Mouse (Mus musculus): ENCODE results near the gene Trub2.

The Trub2 gene

DNA sequence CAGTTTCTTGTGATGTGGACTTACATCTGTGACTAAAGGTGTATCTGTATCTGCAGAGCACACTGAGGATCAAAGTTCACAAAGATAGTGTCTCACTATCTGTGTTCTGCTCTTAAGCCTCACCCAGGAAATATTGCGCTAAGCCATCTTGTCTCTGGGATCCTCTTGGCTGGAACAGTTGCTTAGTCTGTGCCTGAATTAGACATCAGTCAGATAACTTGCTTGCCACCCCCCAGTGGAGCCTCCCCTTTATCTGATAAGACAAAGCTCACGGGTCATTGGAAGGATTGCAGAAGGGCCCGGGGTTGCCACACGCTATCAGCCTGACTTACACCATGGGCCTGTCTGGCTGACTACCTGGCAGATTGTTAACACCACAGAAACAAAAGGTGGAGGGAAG, 15.0 kb downstream of the Trub2 start:
- no peak for DNase-seq (ENCODE audit: low spot score)

DNA sequence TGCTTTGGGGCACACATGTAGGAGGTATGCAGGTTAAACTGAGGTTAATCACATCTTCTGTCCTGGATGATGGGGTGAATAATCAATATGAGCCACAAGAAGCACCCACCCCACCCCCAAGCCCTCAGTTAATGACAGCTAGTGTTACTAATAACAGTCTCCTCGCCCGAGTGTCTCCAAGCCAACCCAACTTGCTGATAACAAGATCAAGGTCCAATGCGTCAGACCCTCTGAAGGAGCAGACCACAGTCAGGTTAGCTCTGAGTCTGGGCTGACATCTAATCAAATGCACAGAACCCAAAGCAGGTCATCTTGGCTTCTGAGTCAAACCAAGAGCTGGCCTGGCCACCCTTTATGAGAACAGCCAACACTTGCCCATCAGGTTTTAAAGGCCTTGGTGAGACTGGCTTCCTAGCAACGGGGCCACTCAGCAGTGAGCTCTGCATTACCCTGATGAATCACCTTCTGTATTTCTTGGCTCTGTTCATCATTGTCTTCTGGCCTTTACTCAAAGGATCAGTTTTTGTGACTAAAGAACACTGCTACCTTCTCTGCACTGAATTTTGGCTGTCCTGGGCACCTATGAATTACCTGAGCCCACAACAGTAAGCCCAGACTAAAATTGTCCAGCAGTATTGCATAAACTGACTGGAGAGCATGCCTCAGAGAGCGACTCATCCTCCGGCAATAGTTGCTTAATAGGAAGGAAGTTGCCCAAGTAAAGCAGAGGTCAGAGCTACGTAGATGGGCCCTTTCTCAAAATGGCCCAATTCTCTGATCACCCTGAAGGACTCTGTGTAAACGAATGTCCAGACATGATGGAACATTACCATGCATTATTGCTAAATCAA, 16.5 kb downstream of the Trub2 start:
- DNase-seq (ENCODE audit: low spot score) = no peak

DNA sequence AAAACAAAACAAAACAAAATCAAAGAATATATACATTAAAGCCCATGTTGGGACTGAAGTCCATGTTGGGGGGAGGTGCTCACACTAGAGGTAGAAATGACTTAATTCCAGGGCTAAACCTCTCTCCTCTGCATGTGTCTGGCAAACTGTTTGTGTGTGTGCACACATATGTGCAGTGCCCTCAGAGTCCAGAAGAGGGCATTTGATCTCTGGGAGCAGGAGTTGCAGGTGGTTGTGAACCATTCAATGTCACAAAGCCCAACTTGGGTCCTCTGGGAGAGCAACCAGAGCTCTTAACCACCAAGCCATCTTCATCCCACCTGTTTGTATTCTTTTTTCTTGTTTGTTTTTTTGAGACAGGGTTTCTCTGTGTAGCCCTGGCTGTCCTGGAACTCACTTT, 18.1 kb downstream of the Trub2 start:
- DNase-seq (ENCODE audit: low spot score) = no peak

DNA sequence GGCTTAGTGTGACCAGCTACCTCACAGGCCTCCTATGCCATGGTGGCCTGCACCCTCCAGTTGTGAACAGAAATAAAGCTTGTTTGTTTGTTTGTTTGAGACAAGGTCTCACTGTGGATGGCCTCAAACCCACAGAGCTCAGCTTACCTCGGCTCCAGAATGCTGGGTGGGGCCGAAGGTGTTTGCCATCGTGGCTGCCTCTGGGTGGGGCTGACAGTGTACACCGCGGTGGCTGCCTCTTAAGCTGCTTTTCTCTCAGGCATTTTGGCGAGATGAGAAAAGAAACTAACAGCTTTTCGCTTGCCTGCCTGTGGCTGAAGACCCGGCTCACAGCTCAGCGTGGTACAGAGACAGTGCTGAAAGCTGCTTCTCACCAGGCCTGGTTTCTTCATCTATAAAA, 19.4 kb downstream of the Trub2 start:
- DNase-seq (ENCODE audit: low spot score) = no peak

DNA sequence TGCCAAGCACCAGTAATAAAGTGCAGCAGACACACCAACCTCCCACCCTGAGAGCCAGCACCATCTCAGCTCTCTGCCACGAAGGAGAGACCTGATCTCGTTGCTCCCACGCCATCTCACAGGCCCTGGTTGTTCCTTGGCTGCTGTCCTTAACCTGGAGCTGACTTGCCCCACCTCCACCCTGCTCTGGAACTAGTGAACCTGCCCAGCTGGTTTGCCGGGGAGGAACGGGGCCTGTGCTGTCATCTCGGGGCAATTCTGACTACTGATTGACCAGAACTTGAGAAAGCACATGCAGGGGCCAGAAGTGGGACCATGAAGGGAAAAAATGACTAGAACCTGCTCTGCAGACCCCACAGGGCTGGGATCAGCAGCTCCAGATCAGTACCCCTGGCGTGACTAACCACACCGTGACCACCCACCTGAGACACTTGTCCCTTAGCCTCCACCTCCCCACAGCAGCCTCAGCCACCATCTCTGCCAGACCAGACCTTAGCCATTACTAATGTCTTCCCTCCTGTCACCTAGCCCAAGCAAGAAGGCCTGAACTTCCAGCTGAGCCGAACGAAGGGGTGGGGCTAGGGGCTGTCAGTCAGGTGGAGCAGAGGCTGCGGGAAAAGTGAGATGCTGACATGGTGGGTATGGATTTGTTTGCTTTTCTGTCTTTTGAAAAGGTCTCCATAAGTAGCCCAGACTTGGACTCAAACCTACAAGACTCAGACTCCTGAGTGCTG, 20.2 kb downstream of the Trub2 start:
- DNase-seq (ENCODE audit: low spot score) = no peak

DNA sequence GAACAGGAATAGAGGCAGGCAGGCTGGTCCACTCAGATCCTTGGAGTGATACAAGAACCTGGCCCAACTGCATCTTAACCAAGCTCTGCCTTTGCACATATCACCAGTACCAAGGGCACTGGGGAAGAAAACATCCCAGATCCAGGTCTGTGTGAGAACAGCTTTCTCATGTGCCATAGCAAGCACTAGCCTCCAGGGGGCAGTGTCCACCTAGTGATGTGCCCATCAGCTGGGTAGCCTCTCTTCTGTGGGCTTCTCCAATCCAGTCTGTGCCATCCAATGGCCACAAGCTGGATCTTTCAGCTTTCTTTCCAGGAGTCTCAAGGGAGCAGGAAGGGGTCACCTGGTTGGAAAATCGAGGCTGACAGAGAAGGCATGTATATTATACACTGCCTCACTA, 23.5 kb downstream of the Trub2 start:
- DNase-seq (ENCODE audit: low spot score) = peak; percentile 63

DNA sequence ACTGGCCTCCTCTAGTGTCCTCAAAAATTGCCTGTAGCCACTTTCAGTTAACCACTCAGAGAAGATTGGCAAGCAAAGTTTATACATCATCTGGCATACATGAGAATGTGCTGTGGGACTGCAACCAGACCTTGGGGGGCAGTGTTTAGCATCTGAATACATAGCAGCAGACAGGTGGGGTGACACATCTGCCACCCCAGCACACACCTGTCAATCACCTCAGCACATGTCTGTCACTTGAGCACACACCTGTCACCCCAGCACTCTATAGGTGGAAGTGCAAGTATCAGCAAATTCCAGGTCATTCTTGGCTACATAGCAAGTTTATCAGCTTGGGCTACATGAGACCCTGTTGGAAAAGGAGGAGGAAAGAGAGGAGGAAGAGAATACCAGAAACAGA, 32.6 kb downstream of the Trub2 start:
- DNase-seq (ENCODE audit: low spot score) = no peak

DNA sequence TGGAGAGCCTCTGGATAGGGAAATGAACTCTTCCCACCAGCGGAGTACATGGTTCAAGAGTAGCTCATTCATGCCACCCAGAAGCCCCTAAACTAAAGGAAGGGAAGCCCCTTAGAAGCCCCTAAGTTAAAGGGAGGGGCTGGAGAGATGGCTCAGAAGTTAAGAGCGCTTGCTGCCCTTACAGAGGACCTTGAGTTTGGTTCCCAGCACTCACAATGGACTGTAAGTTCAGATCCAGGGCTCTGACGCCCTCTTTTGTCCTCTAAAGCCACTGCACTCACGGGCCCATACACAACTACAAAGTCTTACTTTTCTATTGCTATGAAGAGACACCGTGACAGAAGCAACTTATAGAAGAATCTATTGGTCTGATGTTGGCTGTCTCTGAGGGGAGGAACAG, 35.9 kb downstream of the Trub2 start:
- DNase-seq (ENCODE audit: low spot score) = no peak

DNA sequence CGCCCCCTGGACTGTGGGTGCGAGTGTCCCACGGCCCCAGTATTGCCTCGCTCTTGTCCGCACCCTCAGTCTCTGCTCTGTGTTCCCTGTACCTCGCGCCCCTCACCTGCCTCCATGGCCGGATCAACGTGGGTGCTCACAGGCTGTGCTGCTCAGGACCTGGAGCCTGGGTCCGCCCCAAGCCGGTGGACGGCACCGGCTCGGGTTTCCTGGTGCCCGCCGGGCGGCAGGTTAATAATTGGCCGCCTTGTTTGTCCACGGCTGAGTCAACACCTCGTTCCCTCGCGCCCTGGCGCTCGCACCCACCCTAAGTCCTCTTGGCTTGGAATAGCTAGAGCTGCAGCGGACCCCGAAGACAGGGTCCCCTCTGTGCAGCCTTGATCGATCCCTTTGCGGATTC, 36.8 kb downstream of the Trub2 start, which contains the start of gene Gm13420:
Gm13420 (minus strand) TSS at position 189 of the 400 bp plus-strand sequence.
- DNase-seq (ENCODE audit: low spot score) = no peak

DNA sequence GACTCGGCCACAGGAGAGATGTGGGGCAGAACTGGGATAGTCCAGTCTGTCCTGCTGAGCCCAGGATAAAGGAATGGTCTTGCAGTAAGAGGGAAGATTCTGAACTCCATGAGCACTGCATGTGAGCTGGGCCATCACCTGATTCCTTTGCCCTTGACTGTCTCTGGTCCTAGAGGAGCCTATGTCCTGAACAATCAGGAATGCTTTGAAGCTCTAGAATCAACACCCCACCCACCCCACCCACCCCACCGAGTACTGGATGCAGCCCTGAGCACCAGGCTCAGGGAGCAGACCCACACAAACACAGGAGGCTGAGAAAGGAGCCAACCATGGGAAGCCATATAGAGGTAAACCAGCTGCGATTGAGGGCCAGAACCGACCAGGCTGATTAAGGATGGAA, 39.8 kb downstream of the Trub2 start:
- DNase-seq (ENCODE audit: low spot score) = no peak

DNA sequence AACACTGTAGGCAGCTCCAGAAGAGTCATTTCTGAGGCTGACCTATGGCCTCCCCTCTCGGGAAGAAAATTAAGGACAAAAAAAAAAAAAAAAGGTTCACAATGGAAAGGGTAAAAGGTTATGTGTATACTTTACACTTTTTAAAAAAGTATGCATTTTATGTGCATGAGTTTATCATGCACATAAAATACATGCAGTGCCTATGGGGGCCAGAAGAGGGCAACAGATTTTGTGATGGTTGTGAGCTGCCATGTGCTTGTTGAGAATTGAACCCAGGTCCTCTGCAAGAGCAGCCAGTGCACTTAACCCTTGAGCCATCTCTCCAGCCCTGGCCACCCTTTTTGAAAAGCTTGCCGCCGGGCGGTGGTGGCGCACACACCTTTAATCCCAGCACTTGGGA, 40.5 kb downstream of the Trub2 start:
- DNase-seq (ENCODE audit: low spot score) = no peak

DNA sequence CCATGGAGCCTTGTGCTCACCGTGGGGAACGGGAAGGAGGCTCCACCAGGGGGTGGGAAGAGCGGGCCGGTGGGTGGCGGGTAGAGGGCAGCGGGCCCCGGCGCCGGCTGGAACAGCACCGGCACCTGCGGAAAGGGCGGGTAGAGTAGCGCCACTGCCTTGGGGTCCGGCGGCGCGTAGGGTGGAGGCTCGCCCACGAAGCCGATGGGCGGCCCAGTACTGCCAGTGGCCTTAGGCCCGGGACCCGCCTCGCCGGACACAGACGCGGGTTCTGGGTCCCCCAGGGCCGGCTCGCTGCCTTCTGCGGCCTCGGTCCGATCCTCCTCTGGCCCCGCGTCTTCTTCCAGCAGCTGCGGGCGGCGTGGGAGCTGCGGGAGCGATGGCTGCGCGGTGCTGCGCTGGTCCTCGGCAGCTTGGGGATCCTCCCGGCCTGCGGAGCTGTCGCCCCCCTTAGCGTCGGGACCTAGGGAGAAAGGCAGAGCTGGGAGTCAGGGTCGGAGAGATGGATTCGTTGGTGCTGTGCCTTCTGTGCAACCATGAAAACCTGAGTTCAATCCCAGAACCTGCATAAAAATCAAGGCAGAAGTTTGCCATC, 41.0 kb downstream of the Trub2 start:
- DNase-seq (ENCODE audit: low spot score) = no peak

DNA sequence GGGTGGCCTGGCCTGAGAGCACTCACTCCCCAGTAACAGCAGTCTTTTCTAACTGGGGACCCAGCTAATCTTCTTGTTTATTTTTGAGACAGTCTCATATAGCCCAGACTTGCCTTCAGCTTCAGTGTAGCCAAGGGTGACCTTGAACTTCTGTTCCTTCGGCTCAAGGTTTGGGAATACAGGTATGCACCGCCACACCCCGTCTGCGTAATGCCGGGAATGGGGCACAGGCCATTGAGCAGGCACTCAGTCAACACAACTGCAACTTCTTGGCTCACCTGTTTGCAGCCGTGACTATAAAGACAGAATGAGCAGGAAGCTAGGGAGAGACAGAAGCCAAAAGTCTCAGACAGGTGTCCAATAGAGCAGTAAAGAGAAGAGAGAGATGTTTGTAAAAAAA, 44.0 kb downstream of the Trub2 start:
- no peak for DNase-seq (ENCODE audit: low spot score)

DNA sequence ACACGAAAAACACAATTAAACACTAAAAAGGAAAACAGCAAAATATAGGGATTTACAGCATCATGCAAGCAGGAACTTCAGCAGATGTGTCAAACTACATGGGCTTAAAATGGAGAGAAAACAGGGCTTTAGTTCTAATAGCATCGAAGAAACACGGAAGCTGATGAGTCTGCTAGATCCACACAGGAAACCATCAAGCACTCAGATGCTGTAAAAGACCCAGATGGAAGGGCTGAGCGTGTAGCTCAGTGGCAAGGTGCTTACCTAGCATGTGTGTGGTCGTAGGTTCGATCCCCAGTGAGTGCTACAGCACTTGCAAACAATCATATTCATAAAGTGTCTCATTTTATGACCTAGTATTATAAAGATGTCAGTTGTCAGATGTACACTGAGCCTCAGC, 47.1 kb downstream of the Trub2 start:
- DNase-seq (ENCODE audit: low spot score) = no peak

DNA sequence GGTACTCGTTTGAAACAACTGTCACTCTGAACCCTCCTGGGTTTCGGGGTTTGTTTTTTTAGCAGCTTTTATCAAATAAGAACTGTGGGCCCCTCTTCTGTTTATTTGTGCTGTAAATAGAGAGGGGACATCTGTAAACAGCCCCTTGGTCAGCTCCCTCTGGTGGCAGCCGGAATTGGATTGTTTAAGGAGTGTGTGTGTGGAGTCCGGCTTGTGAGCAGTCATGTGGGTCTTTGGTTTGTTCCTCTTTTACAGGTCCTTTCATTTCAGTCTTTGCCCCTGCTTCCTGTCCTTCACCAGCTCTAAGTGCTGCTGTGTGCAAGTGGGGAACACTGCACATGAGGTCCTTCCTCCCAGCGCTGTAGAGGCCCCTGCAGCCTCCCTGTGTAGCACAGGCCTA, 48.9 kb downstream of the Trub2 start:
- DNase-seq (ENCODE audit: low spot score) = no peak

DNA sequence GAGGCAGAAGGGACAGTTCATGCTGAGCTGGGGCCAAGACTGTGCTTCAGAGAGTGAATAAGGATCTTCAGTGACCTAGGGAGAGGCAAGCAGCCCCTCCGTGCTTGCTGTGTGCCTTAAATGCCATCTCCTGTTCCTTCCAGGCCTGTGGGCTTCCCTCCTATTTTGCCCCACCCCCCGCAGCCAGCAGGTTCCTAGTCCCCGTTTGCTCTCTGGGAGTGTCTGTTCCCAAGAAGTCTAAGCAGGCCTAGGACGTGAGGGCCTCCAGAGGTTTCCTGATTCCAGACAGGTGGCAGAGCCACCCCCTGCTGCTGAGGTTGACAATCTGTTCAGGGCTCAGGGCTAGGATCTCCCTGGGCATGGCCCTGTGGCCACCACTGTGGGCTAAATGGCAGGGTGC, 49.5 kb downstream of the Trub2 start:
- DNase-seq (ENCODE audit: low spot score) = no peak

DNA sequence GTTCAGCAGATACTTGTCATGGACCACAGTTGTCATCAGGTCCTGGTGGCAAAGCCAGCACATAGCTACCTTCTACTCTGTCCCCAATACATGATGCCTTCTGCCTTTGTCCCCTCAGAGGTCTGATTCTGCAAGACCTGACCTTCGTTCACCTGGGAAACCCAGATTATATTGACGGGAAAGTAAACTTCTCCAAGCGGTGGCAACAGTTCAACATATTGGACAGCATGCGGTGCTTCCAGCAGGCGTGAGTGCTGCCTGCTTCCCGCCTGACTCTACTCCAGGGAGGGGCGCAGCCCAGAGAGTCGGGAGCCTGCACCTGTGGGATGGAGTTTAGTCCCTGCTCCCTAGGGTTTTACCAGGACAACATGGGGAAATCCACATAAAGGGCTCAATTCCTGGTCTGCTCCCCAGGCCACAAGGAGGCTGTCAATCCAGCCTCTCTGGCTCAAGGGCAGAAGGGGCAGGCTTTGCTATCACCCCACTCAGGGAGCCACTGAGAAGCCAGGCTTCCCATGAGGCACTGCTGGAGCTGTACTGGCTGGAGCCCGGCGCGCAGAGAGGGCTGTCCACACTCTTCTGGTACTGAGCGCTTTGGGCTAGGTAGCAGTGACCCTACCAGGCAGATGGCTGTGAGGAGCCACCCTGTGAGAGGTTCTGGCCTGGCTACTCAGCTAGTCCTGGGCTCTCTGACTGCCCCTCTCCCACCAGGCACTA, 50.9 kb downstream of the Trub2 start:
- DNase-seq (ENCODE audit: low spot score) = no peak

DNA sequence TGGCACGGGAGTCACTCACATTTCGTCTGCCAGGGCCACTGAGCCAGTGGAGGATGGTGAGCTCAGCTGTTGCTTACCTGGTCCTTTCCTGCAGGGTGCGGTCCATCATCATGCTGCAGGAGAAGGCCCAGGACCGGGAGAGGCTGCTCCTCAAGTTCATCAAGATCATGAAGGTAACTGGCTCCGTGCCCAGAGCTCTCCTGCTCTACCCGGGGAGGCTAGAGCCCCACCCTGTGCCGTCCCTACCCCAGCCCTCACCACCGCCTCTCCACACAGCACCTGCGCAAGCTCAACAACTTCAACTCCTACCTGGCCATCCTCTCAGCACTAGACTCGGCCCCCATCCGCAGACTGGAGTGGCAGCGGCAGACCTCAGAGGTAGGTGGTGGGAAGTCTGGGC, 52.6 kb downstream of the Trub2 start:
- no peak for DNase-seq (ENCODE audit: low spot score)

DNA sequence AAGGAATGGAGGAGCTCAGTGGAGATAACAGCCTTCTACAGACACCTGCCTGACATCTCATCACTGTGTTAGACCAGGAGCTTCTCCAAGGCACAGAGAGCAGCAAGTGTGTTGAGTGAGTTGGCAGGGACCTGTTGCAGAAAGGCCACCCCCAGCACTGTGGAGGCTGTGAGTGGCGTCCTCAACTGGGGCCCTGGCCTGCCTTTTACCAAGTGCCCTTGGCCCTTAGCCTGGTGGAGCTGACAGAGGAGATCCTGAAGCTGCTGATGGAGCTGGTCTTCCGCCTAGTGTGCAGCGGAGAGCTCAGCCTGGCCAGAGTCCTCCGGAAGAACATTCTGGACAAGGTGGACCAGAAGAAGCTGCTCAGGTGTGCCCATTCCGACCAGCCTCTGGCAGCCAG, 55.0 kb downstream of the Trub2 start:
- no peak for DNase-seq (ENCODE audit: low spot score)

DNA sequence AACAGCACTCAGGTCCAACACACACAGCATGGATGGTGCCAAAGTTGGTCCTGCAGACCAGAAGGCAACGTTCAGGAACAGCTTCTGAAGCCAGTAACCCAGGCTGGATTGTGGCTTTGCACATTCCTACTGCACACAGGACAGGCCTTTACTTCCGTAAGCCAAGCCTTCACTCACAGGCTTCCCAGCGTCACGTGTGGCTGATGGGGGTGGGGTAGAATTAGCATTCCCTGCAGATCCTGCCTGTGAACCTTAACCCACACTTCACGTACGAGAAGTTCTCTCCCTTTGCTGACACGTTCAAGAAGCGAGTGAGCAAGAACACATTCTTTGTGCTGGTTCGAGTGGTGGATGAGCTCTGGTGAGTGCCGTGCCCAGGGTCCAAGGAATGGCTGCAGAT, 55.7 kb downstream of the Trub2 start:
- no peak for DNase-seq (ENCODE audit: low spot score)

DNA sequence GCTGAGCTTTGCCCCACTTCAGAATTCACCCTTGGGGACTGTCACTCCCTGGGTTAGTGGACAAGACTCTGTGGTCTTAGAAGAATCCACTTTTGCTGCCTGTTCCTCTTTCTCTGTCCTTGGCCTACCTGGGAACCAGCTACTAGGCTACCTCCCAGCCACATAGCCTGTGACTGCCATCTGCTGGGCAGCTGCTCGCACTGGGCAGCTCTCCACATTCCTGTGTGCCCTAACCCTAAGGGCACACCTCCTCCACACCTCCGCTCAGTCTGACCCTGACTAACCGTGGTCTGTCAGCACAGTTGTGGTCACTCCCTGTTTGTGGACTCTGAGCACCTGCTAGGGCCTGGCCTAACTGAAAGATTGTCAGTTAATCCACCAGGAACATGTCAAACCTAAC, 56.8 kb downstream of the Trub2 start:
- DNase-seq (ENCODE audit: low spot score) = peak; percentile 15

DNA sequence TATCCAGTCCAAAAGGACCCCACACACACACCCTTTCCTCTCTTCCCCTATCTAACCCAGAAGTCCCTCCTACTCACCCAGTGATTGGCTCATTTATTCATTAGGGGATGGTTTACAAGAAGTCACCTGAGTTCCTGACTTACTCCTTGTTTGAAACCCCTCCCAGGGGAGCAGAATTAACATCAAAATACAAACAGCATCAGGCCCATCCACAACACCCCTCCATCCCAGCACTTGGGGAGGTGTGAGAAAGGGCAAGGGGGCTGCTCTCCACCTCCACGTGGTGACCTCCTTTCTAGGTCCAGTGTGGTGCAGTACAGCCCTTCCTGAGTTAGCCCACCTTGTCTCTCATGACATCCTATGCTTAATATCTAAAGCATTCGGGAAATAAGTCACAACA, 58.8 kb downstream of the Trub2 start:
- no peak for DNase-seq (ENCODE audit: low spot score)

All from c-Kit-positive CD71-positive TER-119-positive erythroid progenitor cells, embryonic 14.5 days (primary cell).